Mouse (Mus musculus) heart, adult 10 weeks (tissue): ENCODE data around the gene Paqr6. TPM values are rescaled to one million over a fixed set of nuclear protein-coding genes. Genes with fewer than 3 reads are reported as not detected.

Source experiments
- polyA plus RNA-seq: library from polyadenylated mRNA; stranded (reverse); fragments of 350-450 nt; fragmentation: Illumina TruSeq; extraction: RNeasy Lipid Tissue Mini Kit (QIAGEN cat#74804); gene quantifications from one replicate; pipeline ENCODE4 v1.2.3, GENCODE M21; 2014; ENCODE audit warnings: low read depth, low replicate concordance

The Paqr6 gene
- polyA plus RNA-seq = 1.6 TPM

GRCm38 (mm10) chr3:88364337-88364736 lies at the start of gene Paqr6:
Paqr6 (plus strand) TSS chr3:88364584.

GRCm38 (mm10) chr3:88324951-88325405 lies 39.4 kb upstream of the Paqr6 start, which contains the start of gene Glmp:
Glmp (plus strand) TSS chr3:88325023.

GRCm38 (mm10) chr3:88336058-88337013 lies 28.0 kb upstream of the Paqr6 start, which contains the start of the genes Tmem79 and Smg5:
Tmem79 (minus strand) TSS chr3:88336148.
Smg5 (plus strand) TSS chr3:88336260.

GRCm38 (mm10) chr3:88372643-88373042 lies 8.3 kb downstream of the Paqr6 start, which contains the start of gene Bglap3:
Bglap3 (minus strand) TSS chr3:88372743.

GRCm38 (mm10) chr3:88378599-88378998 lies 14.2 kb downstream of the Paqr6 start, which contains the start of gene Bglap2:
Bglap2 (minus strand) TSS chr3:88378699.

GRCm38 (mm10) chr3:88384364-88384763 lies 20.0 kb downstream of the Paqr6 start, which contains the start of gene Bglap:
Bglap (minus strand) TSS chr3:88384464.

GRCm38 (mm10) chr3:88409741-88410644 lies 45.6 kb downstream of the Paqr6 start, which contains the start of gene Pmf1:
Pmf1 (minus strand) TSS chr3:88410331.

Other genes starting within 250 kb of the Paqr6 start
- gene Mef2d, start 222.2 kb upstream of the Paqr6 start, polyA plus RNA-seq = 107 TPM
- gene Rhbg, start 109.9 kb upstream of the Paqr6 start, polyA plus RNA-seq = not detected
- not detected for gene Gm38392, start 77.4 kb upstream of the Paqr6 start, polyA plus RNA-seq
- 11.3 TPM for gene Tsacc, start 67.6 kb upstream of the Paqr6 start, polyA plus RNA-seq
- gene Cct3, start 67.5 kb upstream of the Paqr6 start, polyA plus RNA-seq = 153 TPM
- gene Glmp, start 39.6 kb upstream of the Paqr6 start, polyA plus RNA-seq = 72.2 TPM
- 1.8 TPM for gene Tmem79, start 28.4 kb upstream of the Paqr6 start, polyA plus RNA-seq
- gene Smg5, start 28.3 kb upstream of the Paqr6 start, polyA plus RNA-seq = 58.8 TPM
- not detected for gene Bglap3, start 8.2 kb downstream of the Paqr6 start, polyA plus RNA-seq
- gene Bglap2, start 14.1 kb downstream of the Paqr6 start, polyA plus RNA-seq = not detected
- gene Bglap, start 19.9 kb downstream of the Paqr6 start, polyA plus RNA-seq = not detected
- 16.4 TPM for gene Pmf1, start 45.7 kb downstream of the Paqr6 start, polyA plus RNA-seq
- 17.0 TPM for gene Slc25a44, start 60.6 kb downstream of the Paqr6 start, polyA plus RNA-seq
- 4.1 TPM for gene Sema4a, start 96.6 kb downstream of the Paqr6 start, polyA plus RNA-seq
- 80.8 TPM for gene Lmna, start 145.4 kb downstream of the Paqr6 start, polyA plus RNA-seq
- 0.34 TPM for gene Mex3a, start 167.8 kb downstream of the Paqr6 start, polyA plus RNA-seq
- not detected for gene Rab25, start 183.7 kb downstream of the Paqr6 start, polyA plus RNA-seq
- 116 TPM for gene Lamtor2, start 188.5 kb downstream of the Paqr6 start, polyA plus RNA-seq
- 60.0 TPM for gene Ubqln4, start 189.2 kb downstream of the Paqr6 start, polyA plus RNA-seq
- 76.6 TPM for gene Ssr2, start 211.3 kb downstream of the Paqr6 start, polyA plus RNA-seq
- gene Arhgef2, start 241.4 kb downstream of the Paqr6 start, polyA plus RNA-seq = 32.9 TPM